Mouse (Mus musculus) bone marrow macrophage, adult 2 months (primary cell): ENCODE data around the gene Mcm10.

Source experiments
- CTCF ChIP-seq: IDR thresholded peaks from 2 replicates; pipeline ENCODE4 v1.5.1; 2012; ENCODE audit warnings: low read depth, mild to moderate bottlenecking, low read length, moderate library complexity
- POLR2A ChIP-seq: IDR thresholded peaks from 2 replicates; pipeline ENCODE4 v1.6.1; 2012; ENCODE audit warnings: mild to moderate bottlenecking, low read depth, low read length, borderline replicate concordance

- TF ChIP-seq CTCF: no peak
- no peak for TF ChIP-seq POLR2A
Measured at GRCm38 (mm10) chr2:4940861-4941260, 71.7 kb downstream of the Mcm10 start.
